Mouse (Mus musculus): Measurements from ENCODE around the gene Dab1.

GRCm38 (mm10) chr4:104689047-104689446 is 1069.9 kb downstream of the Dab1 start:
- no peak for TF ChIP-seq CTCF (IDR thresholded peaks at IDR 0.05; ENCODE audit: control insufficient read depth, insufficient read depth, insufficient read length)
- TF ChIP-seq USF1 (IDR thresholded peaks at IDR 0.05; ENCODE audit: low read depth), result no peak
- no peak for TF ChIP-seq MAX (IDR thresholded peaks at IDR 0.05)
- TF ChIP-seq MYOG (IDR thresholded peaks at IDR 0.05; ENCODE audit: control insufficient read depth, extremely low read depth, insufficient read length), result no peak
